ENCODE assay signal across 8 mouse cellular contexts in genomic region chr15:61770721-61771542, GRCm38 (mm10).
DNase-seq lines count a peak whose midpoint lies in the region; ATAC-seq and TF ChIP-seq lines count a peak whose summit lies in the region.

No protein-coding gene starts in this region.

- no peaks in the 10 kb centered on the region for H3K9me3 ChIP-seq in heart, postnatal 0 days (replicated peaks; ENCODE audit: control insufficient read depth, low read length)

- peak; percentile 14 for DNase-seq in kidney, adult 2 months
- no peak for DNase-seq in kidney, adult 8-10 months
- DNase-seq in c-Kit-positive CD71-negative TER-119-negative erythroid progenitor cells, embryonic 14.5 days (ENCODE audit: low read depth) = peak; percentile 17
- peak; percentile 75 for DNase-seq in heart, postnatal 0 days (ENCODE audit: low spot score)
- DNase-seq in lung, postnatal 14 days = peak; percentile 8
- no peak for DNase-seq in urinary bladder, adult 18-20 months (ENCODE audit: low spot score in 2 of 2)
- DNase-seq in layer of hippocampus, postnatal 25 days (ENCODE audit: extremely low spot score in 1 of 2, low spot score in 1 of 2) = no peak
- no peak for DNase-seq in gastrocnemius, postnatal 14 days

- H3K27me3 ChIP-seq in kidney, adult 2 months (replicated peaks; ENCODE audit: control insufficient read depth, insufficient read depth, low read length) = no peaks in the 10 kb centered on the region
- no peaks in the 10 kb centered on the region for H3K27me3 ChIP-seq in heart, postnatal 0 days (ENCODE audit: control insufficient read depth, insufficient read depth, low read length)

- H3K36me3 ChIP-seq in kidney, adult 2 months (ENCODE audit: control insufficient read depth, insufficient read depth, low read length) = no peaks in the 10 kb centered on the region
- no peaks in the 10 kb centered on the region for H3K36me3 ChIP-seq in heart, postnatal 0 days (replicated peaks; ENCODE audit: control insufficient read depth, insufficient read depth, low read length)

- WGBS in kidney, adult 2 months = 29% methylated on average over 14 of the region's 14 CpGs
- 41% methylated on average over 14 of the region's 14 CpGs for WGBS in heart, postnatal 0 days

- ATAC-seq in heart, postnatal 0 days (ENCODE audit: insufficient read depth, low read depth) = peak; percentile 50

- H3K27ac ChIP-seq in kidney, adult 2 months (ENCODE audit: insufficient read depth, low read depth, low read length) = no peak overlapping the region
- peak overlapping the region; percentile 77 for H3K27ac ChIP-seq in heart, postnatal 0 days (ENCODE audit: low read depth)

- no peak overlapping the region for H3K4me3 ChIP-seq in kidney, adult 2 months (ENCODE audit: insufficient read depth, low read depth, low read length)
- H3K4me3 ChIP-seq in heart, postnatal 0 days (ENCODE audit: low read depth, low read length) = no peak overlapping the region

- no peak overlapping the region for H3K9ac ChIP-seq in heart, postnatal 0 days (replicated peaks; ENCODE audit: low read depth, low read length)

- no peak for TF ChIP-seq CTCF in kidney, adult 2 months (conservative IDR thresholded peaks at IDR 0.05; ENCODE audit: insufficient read depth, insufficient read length, low read depth, low read length)
- TF ChIP-seq CTCF in heart, postnatal 0 days (IDR thresholded peaks at IDR 0.05; ENCODE audit: low read depth) = no peak

- intact Hi-C loops in gastrocnemius, postnatal 14 days (cut with DNase I; ENCODE audit: low total_unique reads) = no loop called here

- H3K4me2 ChIP-seq in heart, postnatal 0 days (ENCODE audit: low read depth, low read length) = no peak overlapping the region

- TF ChIP-seq EP300 in heart, postnatal 0 days (IDR thresholded peaks at IDR 0.05; ENCODE audit: low read depth) = no peak

- no peak for TF ChIP-seq POLR2A in kidney, adult 2 months (IDR thresholded peaks at IDR 0.05; ENCODE audit: low read depth, low read length)

- no peaks in the 10 kb centered on the region for H3K4me1 ChIP-seq in kidney, adult 2 months (ENCODE audit: control insufficient read depth, insufficient read depth, low read length)
- peaks cover 34% of the 10 kb centered on the region for H3K4me1 ChIP-seq in heart, postnatal 0 days (ENCODE audit: control insufficient read depth, insufficient read depth)

Comparison
In these comparisons a context has a peak if more than half of its experiments do, and no peak if none do; other contexts are left out.
1. DNase-seq: peak in kidney, adult 2 months (single experiment), c-Kit-positive CD71-negative TER-119-negative erythroid progenitor cells, embryonic 14.5 days (single experiment), heart, postnatal 0 days (single experiment) and lung, postnatal 14 days (single experiment); none in kidney, adult 8-10 months (0 of 2), urinary bladder, adult 18-20 months (0 of 2), layer of hippocampus, postnatal 25 days (0 of 2) and gastrocnemius, postnatal 14 days (single experiment).